Mouse (Mus musculus) gastrocnemius, postnatal 14 days (tissue): ENCODE data around the gene Aoc1. TPM values are rescaled to one million over a fixed set of nuclear protein-coding genes. Genes with fewer than 3 reads are reported as not detected.

ENCODE experiments used
- DNase-seq: peaks from one replicate; pipeline ENCODE4 v3.0.0; 2021; ENCODE audit warnings: mixed read lengths
- intact Hi-C: fragments of 180-260 bp; cut with DNase I; formaldehyde crosslinking; loops from one replicate; pipeline ENCODE4 v1.15.1; 2025; ENCODE audit warnings: low total_unique reads
- total RNA-seq, 2 experiments: library from RNA; stranded (reverse); gene quantifications; 2 replicates each; pipeline ENCODE4 v1.2.3; 2021

Gene Aoc1
- total RNA-seq, 2 experiments from 2014 or later: not detected

GRCm38 (mm10) chr6:48902511-48903406 is 30.1 kb downstream of the Aoc1 start:
- intact Hi-C loops: no loop called here
- DNase-seq: no peak

GRCm38 (mm10) chr6:48903437-48903836 is 30.7 kb downstream of the Aoc1 start:
- intact Hi-C loops: no loop called here
- DNase-seq: no peak

- DNase-seq: no peak
- intact Hi-C loops: no loop called here
Measured at GRCm38 (mm10) chr6:48905606-48906005, 32.9 kb downstream of the Aoc1 start.

GRCm38 (mm10) chr6:48906371-48906770 is 33.7 kb downstream of the Aoc1 start:
- no peak for DNase-seq
- intact Hi-C loops: no loop called here

GRCm38 (mm10) chr6:48909229-48909628 is 36.5 kb downstream of the Aoc1 start:
- DNase-seq: no peak
- intact Hi-C loops: no loop called here

GRCm38 (mm10) chr6:48912033-48912432 is 39.3 kb downstream of the Aoc1 start:
- intact Hi-C loops: no loop called here
- DNase-seq: no peak

- no peak for DNase-seq
- intact Hi-C loops: no loop called here
Measured at GRCm38 (mm10) chr6:48913587-48913986, 40.9 kb downstream of the Aoc1 start.

- DNase-seq: no peak
Measured at GRCm38 (mm10) chr6:48929595-48929994, 56.9 kb downstream of the Aoc1 start, which contains the start of gene 1600015I10Rik. Gene 1600015I10Rik, plus strand, starts transcription at chr6:48929895.

GRCm38 (mm10) chr6:48949596-48949995 is 76.9 kb downstream of the Aoc1 start:
- DNase-seq: no peak
- intact Hi-C loops: no loop called here

More at GRCm38 (mm10) chr6:48929595-48929994, 56.9 kb downstream of the Aoc1 start, which contains the start of gene 1600015I10Rik:
- intact Hi-C loops: no loop called here

GRCm38 (mm10) chr6:48950676-48951075 is 78.0 kb downstream of the Aoc1 start:
- intact Hi-C loops: loop anchor here (10.0 kb wide), 1 partner anchor 136 kb away; no protein-coding TSS in a partner anchor
- no peak for DNase-seq

- intact Hi-C loops: loop anchor here (10.0 kb wide), 1 partner anchor 137 kb away; no protein-coding TSS in a partner anchor
- DNase-seq: no peak
Measured at GRCm38 (mm10) chr6:48951630-48952029, 78.9 kb downstream of the Aoc1 start.

- DNase-seq: no peak
- intact Hi-C loops: loop anchor here (10.0 kb wide), 1 partner anchor 138 kb away; no protein-coding TSS in a partner anchor
Measured at GRCm38 (mm10) chr6:48953220-48953619, 80.5 kb downstream of the Aoc1 start.

- intact Hi-C loops: loop anchor here (10.0 kb wide), 1 partner anchor 139 kb away; no protein-coding TSS in a partner anchor
Measured at GRCm38 (mm10) chr6:48954211-48954610, 81.5 kb downstream of the Aoc1 start.

GRCm38 (mm10) chr6:48954946-48955345 is 82.2 kb downstream of the Aoc1 start:
- peak; percentile 16 for DNase-seq

More at GRCm38 (mm10) chr6:48954211-48954610, 81.5 kb downstream of the Aoc1 start:
- no peak for DNase-seq

GRCm38 (mm10) chr6:48956785-48957184 is 84.1 kb downstream of the Aoc1 start:
- intact Hi-C loops: loop anchor here (10.0 kb wide), 1 partner anchor 142 kb away; no protein-coding TSS in a partner anchor
- no peak for DNase-seq

More at GRCm38 (mm10) chr6:48954946-48955345, 82.2 kb downstream of the Aoc1 start:
- intact Hi-C loops: loop anchor here (10.0 kb wide), 1 partner anchor 140 kb away; no protein-coding TSS in a partner anchor

- intact Hi-C loops: loop anchor here (10.0 kb wide), 1 partner anchor 143 kb away; no protein-coding TSS in a partner anchor
- DNase-seq: no peak
Measured at GRCm38 (mm10) chr6:48958053-48958452, 85.4 kb downstream of the Aoc1 start.

Other genes starting within 250 kb of the Aoc1 start
- under 1 TPM; 0.40 to 0.45 TPM for gene AI854703, start 246.1 kb upstream of the Aoc1 start, total RNA-seq
- gene Gimap8, start 225.7 kb upstream of the Aoc1 start, total RNA-seq: 1 to 10 TPM; 4.3 to 5.3 TPM
- 1 to 10 TPM; 1.6 to 2.2 TPM for gene Gimap9, start 196.8 kb upstream of the Aoc1 start, total RNA-seq
- gene Gimap4, start 188.3 kb upstream of the Aoc1 start, total RNA-seq: 10 to 100 TPM; 10.7 to 12.5 TPM
- gene Gimap6, start 164.7 kb upstream of the Aoc1 start, total RNA-seq: 10 to 100 TPM; 21.8 to 22.0 TPM
- 1 to 10 TPM; 1.8 to 4.3 TPM for gene Gm28053, start 154.3 kb upstream of the Aoc1 start, total RNA-seq
- not detected for gene Gimap7, start 154.3 kb upstream of the Aoc1 start, total RNA-seq
- gene Gimap1, start 133.8 kb upstream of the Aoc1 start, total RNA-seq: 1 to 10 TPM; 5.7 to 6.4 TPM
- 1 to 10 TPM; 3.6 to 4.5 TPM for gene Gimap5, start 126.7 kb upstream of the Aoc1 start, total RNA-seq
- gene Gimap3, start 102.0 kb upstream of the Aoc1 start, total RNA-seq: under 1 TPM in 1 of 2 experiments, not detected in 1; 0.22 TPM
- 1 to 10 TPM; 8.1 to 9.1 TPM for gene Tmem176a, start 32.0 kb upstream of the Aoc1 start, total RNA-seq
- gene Tmem176b, start 31.4 kb upstream of the Aoc1 start, total RNA-seq: 10 to 100 TPM; 19.5 to 26.1 TPM
- gene 1600015I10Rik, start 57.0 kb downstream of the Aoc1 start, total RNA-seq: not detected
- gene Doxl2, start 102.1 kb downstream of the Aoc1 start, total RNA-seq: not detected
- not detected for gene Svs1, start 114.0 kb downstream of the Aoc1 start, total RNA-seq
- gene Gpnmb, start 163.7 kb downstream of the Aoc1 start, total RNA-seq: 1 to 10 TPM in 1 of 2 experiments, under 1 TPM in 1; 0.78 to 1.2 TPM
- gene Malsu1, start 200.9 kb downstream of the Aoc1 start, total RNA-seq: 10 to 100 TPM; 39.1 to 40.3 TPM